Mouse (Mus musculus) neural tube, embryonic 15.5 days (tissue): ENCODE measurements at regions not wholly inside any gene's neighbourhood (a gene's known extent, or its start where the extent isn't known, plus 50 kb on each side); places are given as distances from the start of the nearest gene placed in this dataset.

ENCODE experiments used
- ATAC-seq: fragments of 200-750 bp; cut with Nextera tagmentation; 2 replicates; pipeline ENCODE4 v1.8.0; 2017; ENCODE audit warnings: mild to moderate bottlenecking, moderate TSS enrichment, moderate library complexity; ENCODE audit not compliant: low FRiP score
- H3K27ac ChIP-seq: fragments of 300-500 bp; sonication (generic); replicated peaks from 2 replicates; pipeline ENCODE4 v1.5.1; 2015; ENCODE audit warnings: mild to moderate bottlenecking, inconsistent platforms
- H3K27me3 ChIP-seq: fragments of 300-500 bp; sonication (generic); replicated peaks from 2 replicates; pipeline ENCODE4 v1.6.1; 2015; ENCODE audit warnings: inconsistent platforms
- H3K36me3 ChIP-seq: fragments of 300-500 bp; sonication (generic); 2 replicates; pipeline ENCODE4 v1.6.1; 2015; ENCODE audit warnings: inconsistent platforms
- H3K4me1 ChIP-seq: fragments of 300-500 bp; sonication (generic); 2 replicates; pipeline ENCODE4 v1.6.1; 2015; ENCODE audit warnings: inconsistent platforms
- H3K4me2 ChIP-seq: fragments of 300-500 bp; sonication (generic); 2 replicates; pipeline ENCODE4 v1.6.1; 2015; ENCODE audit warnings: inconsistent platforms, mild to moderate bottlenecking, moderate library complexity
- H3K4me3 ChIP-seq: fragments of 300-500 bp; sonication (generic); replicated peaks from 2 replicates; pipeline ENCODE4 v1.5.1; 2015; ENCODE audit warnings: mild to moderate bottlenecking, inconsistent platforms
- H3K9ac ChIP-seq: fragments of 300-500 bp; sonication (generic); replicated peaks from 2 replicates; pipeline ENCODE4 v1.6.1; 2015; ENCODE audit warnings: mild to moderate bottlenecking, inconsistent platforms
- H3K9me3 ChIP-seq: fragments of 300-500 bp; sonication (generic); replicated peaks from 2 replicates; pipeline ENCODE4 v1.6.1; 2016; ENCODE audit warnings: inconsistent platforms
- WGBS: fragments of 180-500 bp; shearing (Covaris S2); methylation state at CpG from one replicate; pipeline ENCODE4 v1.1.7; 2015; ENCODE audit warnings: mixed read lengths; 5-methylcytosine and 5-hydroxymethylcytosine counted together

GRCm38 (mm10) chr10:118003179-118003578 lies 138.4 kb upstream of the Mdm1 start:
- Histone ChIP-seq H3K4me3 (no peak overlapping the region), H3K4me1 (0 out of 2 replicates have a peak, but pooled peaks cover 6% of the 10 kb centered on the region), H3K36me3 (no peaks in the 10 kb centered on the region), H3K27me3 (no peaks in the 10 kb centered on the region), H3K9me3 (no peaks in the 10 kb centered on the region), H3K9ac (no peak overlapping the region), H3K4me2 (no peak overlapping the region), H3K27ac (no peak overlapping the region)
- 78% methylated on average over 10 of the region's 10 CpGs for WGBS
- ATAC-seq = no peak

GRCm38 (mm10) chr10:118003739-118004361 lies 137.8 kb upstream of the Mdm1 start:
- no peak for ATAC-seq
- Histone ChIP-seq H3K36me3 (no peaks in the 10 kb centered on the region), H3K4me2 (no peak overlapping the region), H3K4me3 (no peak overlapping the region), H3K27ac (no peak overlapping the region), H3K4me1 (0 out of 2 replicates have a peak, but pooled peaks cover 6% of the 10 kb centered on the region), H3K9me3 (no peaks in the 10 kb centered on the region), H3K27me3 (no peaks in the 10 kb centered on the region), H3K9ac (no peak overlapping the region)
- 34% methylated on average over 16 of the region's 16 CpGs for WGBS

- Histone ChIP-seq H3K4me1 (0 out of 2 replicates have a peak, but pooled peaks cover 6% of the 10 kb centered on the region), H3K27me3 (no peaks in the 10 kb centered on the region), H3K4me3 (no peak overlapping the region), H3K27ac (no peak overlapping the region), H3K9ac (no peak overlapping the region), H3K9me3 (0 out of 2 replicates have a peak, but pooled peaks cover under 1% of the 10 kb centered on the region), H3K4me2 (no peak overlapping the region), H3K36me3 (no peaks in the 10 kb centered on the region)
- WGBS = 67% methylated on average over 8 of the region's 8 CpGs
- no peak for ATAC-seq
Measured at GRCm38 (mm10) chr10:118004362-118004958, 137.2 kb upstream of the Mdm1 start.

- Histone ChIP-seq H3K4me2 (no peak overlapping the region), H3K27ac (no peak overlapping the region), H3K9ac (no peak overlapping the region), H3K4me1 (0 out of 2 replicates have a peak, but pooled peaks cover 6% of the 10 kb centered on the region), H3K27me3 (no peaks in the 10 kb centered on the region), H3K9me3 (peaks cover 7% of the 10 kb centered on the region; the same call in 1 of the 2 replicates), H3K36me3 (no peaks in the 10 kb centered on the region), H3K4me3 (no peak overlapping the region)
- 75% methylated on average over 14 of the region's 14 CpGs for WGBS
- no peak for ATAC-seq
Measured at GRCm38 (mm10) chr10:118006827-118007550, 134.6 kb upstream of the Mdm1 start.

GRCm38 (mm10) chr10:118007846-118008245 lies 133.8 kb upstream of the Mdm1 start:
- Histone ChIP-seq H3K36me3 (no peaks in the 10 kb centered on the region), H3K27me3 (no peaks in the 10 kb centered on the region), H3K9ac (no peak overlapping the region), H3K9me3 (peaks cover 7% of the 10 kb centered on the region; the same call in 1 of the 2 replicates), H3K4me3 (no peak overlapping the region), H3K4me1 (0 out of 2 replicates have a peak, but pooled peaks cover 6% of the 10 kb centered on the region), H3K4me2 (no peak overlapping the region), H3K27ac (no peak overlapping the region)
- 65% methylated on average over 7 of the region's 7 CpGs for WGBS
- no peak for ATAC-seq

- no peak overlapping the region for H3K4me3 ChIP-seq
- no peaks in the 10 kb centered on the region for H3K4me1 ChIP-seq
- WGBS = 69% methylated on average over 10 of the region's 10 CpGs
- H3K27me3 ChIP-seq = no peaks in the 10 kb centered on the region
- no peak overlapping the region for H3K4me2 ChIP-seq
- H3K36me3 ChIP-seq = no peaks in the 10 kb centered on the region
- ATAC-seq = no peak
- no peak overlapping the region for H3K27ac ChIP-seq
- H3K9me3 ChIP-seq = peaks cover 7% of the 10 kb centered on the region; the same call in 1 of the 2 replicates
- no peak overlapping the region for H3K9ac ChIP-seq
Measured at GRCm38 (mm10) chr10:118011687-118012567, 129.7 kb upstream of the Mdm1 start.

GRCm38 (mm10) chr10:118028831-118029230 lies 112.8 kb upstream of the Mdm1 start:
- no peak for ATAC-seq
- WGBS = 85% methylated on average over 9 of the region's 9 CpGs
- no peaks in the 10 kb centered on the region for H3K36me3 ChIP-seq
- no peak overlapping the region for H3K4me2 ChIP-seq
- H3K9ac ChIP-seq = no peak overlapping the region
- H3K9me3 ChIP-seq = no peaks in the 10 kb centered on the region
- no peak overlapping the region for H3K27ac ChIP-seq
- no peak overlapping the region for H3K4me3 ChIP-seq
- no peaks in the 10 kb centered on the region for H3K4me1 ChIP-seq
- H3K27me3 ChIP-seq = no peaks in the 10 kb centered on the region

- H3K27me3 ChIP-seq = no peaks in the 10 kb centered on the region
- no peaks in the 10 kb centered on the region for H3K4me1 ChIP-seq
- no peak overlapping the region for H3K9ac ChIP-seq
- ATAC-seq = no peak
- no peaks in the 10 kb centered on the region for H3K36me3 ChIP-seq
- H3K4me3 ChIP-seq = no peak overlapping the region
- H3K27ac ChIP-seq = no peak overlapping the region
- no peak overlapping the region for H3K4me2 ChIP-seq
- H3K9me3 ChIP-seq = no peaks in the 10 kb centered on the region
- 80% methylated on average over 17 of the region's 17 CpGs for whole genome bisulfite sequencing
Measured at GRCm38 (mm10) chr10:118034401-118034800, 107.2 kb upstream of the Mdm1 start.

- H3K36me3 ChIP-seq = no peaks in the 10 kb centered on the region
- 88% methylated on average over 13 of the region's 13 CpGs for WGBS
- no peak overlapping the region for H3K4me2 ChIP-seq
- no peaks in the 10 kb centered on the region for H3K9me3 ChIP-seq
- no peaks in the 10 kb centered on the region for H3K27me3 ChIP-seq
- no peak overlapping the region for H3K9ac ChIP-seq
- no peak overlapping the region for H3K4me3 ChIP-seq
- H3K4me1 ChIP-seq = no peaks in the 10 kb centered on the region
- no peak for ATAC-seq
- H3K27ac ChIP-seq = no peak overlapping the region
Measured at GRCm38 (mm10) chr10:118035035-118035434, 106.6 kb upstream of the Mdm1 start.

GRCm38 (mm10) chr10:118038465-118038864 lies 103.1 kb upstream of the Mdm1 start:
- 93% methylated on average over 10 of the region's 10 CpGs for WGBS

GRCm38 (mm10) chr10:118039056-118039455 lies 102.6 kb upstream of the Mdm1 start:
- Histone ChIP-seq H3K9ac (no peak overlapping the region), H3K27ac (no peak overlapping the region), H3K27me3 (no peaks in the 10 kb centered on the region), H3K9me3 (no peaks in the 10 kb centered on the region), H3K36me3 (no peaks in the 10 kb centered on the region), H3K4me1 (peaks cover 3% of the 10 kb centered on the region; the same call in 1 of the 2 replicates), H3K4me2 (no peak overlapping the region), H3K4me3 (no peak overlapping the region)
- no peak for ATAC-seq
- WGBS = 91% methylated on average over 4 of the region's 4 CpGs

More at GRCm38 (mm10) chr10:118038465-118038864, 103.1 kb upstream of the Mdm1 start:
- no peak for ATAC-seq
- Histone ChIP-seq H3K4me2 (no peak overlapping the region), H3K27ac (no peak overlapping the region), H3K9me3 (no peaks in the 10 kb centered on the region), H3K27me3 (no peaks in the 10 kb centered on the region), H3K9ac (no peak overlapping the region), H3K36me3 (no peaks in the 10 kb centered on the region), H3K4me3 (no peak overlapping the region), H3K4me1 (no peaks in the 10 kb centered on the region)
